In the genomic region with DNA sequence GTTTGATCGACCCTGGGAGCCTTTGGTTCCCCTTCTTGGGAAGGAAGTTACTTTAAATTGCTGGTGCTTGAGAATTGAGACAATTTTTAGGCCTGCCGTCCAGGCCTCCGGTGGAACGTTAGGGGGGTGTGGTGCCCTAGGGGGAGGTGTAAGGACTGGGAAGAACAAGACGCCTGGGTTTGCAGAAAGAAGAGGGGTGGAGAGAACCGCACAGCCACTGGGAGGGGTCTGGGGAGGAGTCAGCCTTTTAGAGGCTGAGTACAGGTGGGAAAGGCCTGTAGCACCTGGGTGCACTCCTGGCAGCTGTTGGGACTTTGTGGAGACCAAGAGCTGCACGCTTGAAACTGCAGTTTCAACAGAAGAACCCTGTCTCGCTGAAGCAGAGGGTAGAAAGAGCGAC, we compare ENCODE assay signal across 12 mouse cellular contexts. TPM values are rescaled to one million over a fixed set of nuclear protein-coding genes. Genes with fewer than 3 reads are reported as not detected.
DNase-seq lines count a peak whose midpoint lies in the region; ATAC-seq lines count a peak whose summit lies in the region.
"Had no signal": no experiment of that assay in that cellular context is flagged by ENCODE, and none has a peak within 500 bp of the region (broad histone marks: within the 10 kb centered on the region; RNA-seq: fewer than 3 reads in every experiment).

No protein-coding gene starts in this region.

- H3K27ac ChIP-seq in heart, embryonic 13.5 days (replicated peaks), result peak overlapping the region; percentile 24; the same call in 1 of the 2 replicates
- H3K27ac ChIP-seq in neural tube, embryonic 11.5 days (ENCODE audit: low read depth, low read length), result peak overlapping the region; percentile 0; the same call in 1 of the 2 replicates
- peak overlapping the region; percentile 73 for H3K27ac ChIP-seq in limb, embryonic 12.5 days
- H3K27ac ChIP-seq in stomach, embryonic 16.5 days (ENCODE audit: low read length), result peak overlapping the region; percentile 76

- no peak for ATAC-seq in heart, embryonic 13.5 days (ENCODE audit: extremely low read depth, insufficient number of reproducible peaks, low FRiP score, low TSS enrichment)
- no peak for ATAC-seq in neural tube, embryonic 11.5 days (ENCODE audit: insufficient read depth, low FRiP score, low TSS enrichment)
- ATAC-seq in limb, embryonic 12.5 days (ENCODE audit: insufficient number of reproducible peaks, insufficient read depth, low FRiP score, low TSS enrichment, low read depth), result no peak
- ATAC-seq in stomach, embryonic 16.5 days (ENCODE audit: insufficient read depth, low FRiP score), result 0 out of 2 replicates have a peak, but pooled peaks have one; percentile 5

- no peaks in the 10 kb centered on the region for H3K27me3 ChIP-seq in heart, embryonic 13.5 days (replicated peaks)
- no peaks in the 10 kb centered on the region for H3K27me3 ChIP-seq in neural tube, embryonic 11.5 days (ENCODE audit: control insufficient read depth, insufficient read depth, low read length)
- no peaks in the 10 kb centered on the region for H3K27me3 ChIP-seq in limb, embryonic 12.5 days
- H3K27me3 ChIP-seq in stomach, embryonic 16.5 days (ENCODE audit: control insufficient read depth, insufficient read depth, low read length), result no peaks in the 10 kb centered on the region

- peaks cover 89% of the 10 kb centered on the region for H3K36me3 ChIP-seq in heart, embryonic 13.5 days
- H3K36me3 ChIP-seq in neural tube, embryonic 11.5 days (ENCODE audit: control insufficient read depth, insufficient read depth, low read length), result peaks cover 40% of the 10 kb centered on the region
- peaks cover 83% of the 10 kb centered on the region for H3K36me3 ChIP-seq in limb, embryonic 12.5 days
- H3K36me3 ChIP-seq in stomach, embryonic 16.5 days (ENCODE audit: control insufficient read depth, insufficient read depth, low read length), result peaks cover 18% of the 10 kb centered on the region; the same call in 1 of the 2 replicates

- H3K4me2 ChIP-seq in heart, embryonic 13.5 days, result no peak overlapping the region
- no peak overlapping the region for H3K4me2 ChIP-seq in neural tube, embryonic 11.5 days (ENCODE audit: low read depth)
- no peak overlapping the region for H3K4me2 ChIP-seq in limb, embryonic 12.5 days
- H3K4me2 ChIP-seq in stomach, embryonic 16.5 days (ENCODE audit: low read depth, low read length), result peak overlapping the region; percentile 47; the same call in 1 of the 2 replicates

- no peaks in the 10 kb centered on the region for H3K9me3 ChIP-seq in heart, embryonic 13.5 days
- no peaks in the 10 kb centered on the region for H3K9me3 ChIP-seq in neural tube, embryonic 11.5 days (ENCODE audit: control insufficient read depth, low read length)
- H3K9me3 ChIP-seq in limb, embryonic 12.5 days, result no peaks in the 10 kb centered on the region
- no peaks in the 10 kb centered on the region for H3K9me3 ChIP-seq in stomach, embryonic 16.5 days (replicated peaks; ENCODE audit: control insufficient read depth, low read length)
- H3K9me3 ChIP-seq: G1E had no signal

- H3K4me3 ChIP-seq in heart, embryonic 13.5 days, result no peak overlapping the region
- H3K4me3 ChIP-seq in neural tube, embryonic 11.5 days (ENCODE audit: low read depth, low read length), result no peak overlapping the region
- no peak overlapping the region for H3K4me3 ChIP-seq in limb, embryonic 12.5 days (replicated peaks)
- H3K4me3 ChIP-seq in stomach, embryonic 16.5 days (replicated peaks; ENCODE audit: low read length), result peak overlapping the region; percentile 24; the same call in 1 of the 2 replicates

- H3K4me1 ChIP-seq in heart, embryonic 13.5 days, result peaks cover 27% of the 10 kb centered on the region
- H3K4me1 ChIP-seq in neural tube, embryonic 11.5 days (ENCODE audit: control insufficient read depth, insufficient read depth, low read length), result no peaks in the 10 kb centered on the region
- H3K4me1 ChIP-seq in limb, embryonic 12.5 days (replicated peaks), result peaks cover 28% of the 10 kb centered on the region
- H3K4me1 ChIP-seq in stomach, embryonic 16.5 days (ENCODE audit: control insufficient read depth, insufficient read depth, low read length), result peaks cover 27% of the 10 kb centered on the region

- intact Hi-C loops in heart, postnatal 25 days (cut with DNase I), result loop anchor here (2.0 to 10.0 kb wide), 2 partner anchors 100 to 220 kb away; a partner anchor contains a TSS

- H3K9ac ChIP-seq in heart, embryonic 13.5 days, result peak overlapping the region; percentile 70
- H3K9ac ChIP-seq in neural tube, embryonic 11.5 days (ENCODE audit: low read length), result no peak overlapping the region
- no peak overlapping the region for H3K9ac ChIP-seq in limb, embryonic 12.5 days (replicated peaks)
- H3K9ac ChIP-seq in stomach, embryonic 16.5 days (ENCODE audit: low read length), result peak overlapping the region; percentile 61

- 42% methylated on average over 9 of the region's 9 CpGs for WGBS in heart, embryonic 13.5 days
- WGBS in neural tube, embryonic 11.5 days, result 45% methylated on average over 9 of the region's 9 CpGs
- 32% methylated on average over 9 of the region's 9 CpGs for WGBS in limb, embryonic 12.5 days
- WGBS in stomach, embryonic 16.5 days, result 34% methylated on average over 9 of the region's 9 CpGs

- DNase-seq in heart, postnatal 25 days (ENCODE audit: low spot score), result no peak
- no peak for DNase-seq in neural tube, embryonic 11.5 days (ENCODE audit: low spot score)
- DNase-seq in neural tube, embryonic 10.5 days (ENCODE audit: extremely low spot score, low spot score), result no peak
- no peak for DNase-seq in ovary, postnatal 14 days (ENCODE audit: low spot score)
- no peak for DNase-seq in right cerebral cortex, adult 2 months (ENCODE audit: low spot score in 2 of 2)

RNA-seq across cellular contexts. Expression of a gene that starts 0.4 kb away (rescaled TPM):
- not detected in 2 replicates for polyA plus RNA-seq in heart, embryonic 13.5 days (2015; fragmentation: Nextera tagmentation; extraction: Ambion mirVana)
- total RNA-seq in heart, postnatal 25 days (2021), result not detected
- not detected in 2 replicates for polyA plus RNA-seq in neural tube, embryonic 11.5 days (2014; fragmentation: Nextera tagmentation; extraction: Ambion mirVana)
- polyA plus RNA-seq in limb, embryonic 12.5 days (2016; fragmentation: Nextera tagmentation; extraction: Ambion mirVana), result 0.68 TPM in 1 of 2 replicates, not detected in the other
- polyA plus RNA-seq in stomach, embryonic 16.5 days (2015; fragmentation: Nextera tagmentation; extraction: Ambion mirVana), result 7.7 and 7.9 TPM in 2 replicates
- total RNA-seq: G1E; layer of hippocampus, postnatal 36 days had no signal
- polyA plus RNA-seq: embryonic facial prominence, embryonic 11.5 days; heart, embryonic 14.5 days had no signal

RNA-seq across cellular contexts. Expression of a gene that starts 7.7 kb away (rescaled TPM):
- polyA plus RNA-seq in heart, embryonic 13.5 days (2015; fragmentation: Nextera tagmentation; extraction: Ambion mirVana), result 51.3 and 52.0 TPM in 2 replicates
- total RNA-seq in heart, postnatal 25 days (2021), result 10 to 100 TPM; 15.2 to 16.5 TPM
- polyA plus RNA-seq in neural tube, embryonic 11.5 days (2014; fragmentation: Nextera tagmentation; extraction: Ambion mirVana), result 26.8 and 30.0 TPM in 2 replicates
- 62.6 and 64.3 TPM in 2 replicates for polyA plus RNA-seq in limb, embryonic 12.5 days (2016; fragmentation: Nextera tagmentation; extraction: Ambion mirVana)
- polyA plus RNA-seq in stomach, embryonic 16.5 days (2015; fragmentation: Nextera tagmentation; extraction: Ambion mirVana), result 67.7 and 68.8 TPM in 2 replicates

RNA-seq across cellular contexts. Expression of a gene that starts 11.2 kb away (rescaled TPM):
- polyA plus RNA-seq in heart, embryonic 13.5 days (2015; fragmentation: Nextera tagmentation; extraction: Ambion mirVana), result 8.8 and 10.5 TPM in 2 replicates
- 1 to 10 TPM; 7.1 to 7.7 TPM for total RNA-seq in heart, postnatal 25 days (2021)
- 5.5 and 6.7 TPM in 2 replicates for polyA plus RNA-seq in neural tube, embryonic 11.5 days (2014; fragmentation: Nextera tagmentation; extraction: Ambion mirVana)
- polyA plus RNA-seq in limb, embryonic 12.5 days (2016; fragmentation: Nextera tagmentation; extraction: Ambion mirVana), result 5.9 and 8.0 TPM in 2 replicates
- 18.9 and 19.6 TPM in 2 replicates for polyA plus RNA-seq in stomach, embryonic 16.5 days (2015; fragmentation: Nextera tagmentation; extraction: Ambion mirVana)

RNA-seq across cellular contexts. Expression of a gene that starts 17.5 kb away (rescaled TPM):
- polyA plus RNA-seq in heart, embryonic 13.5 days (2015; fragmentation: Nextera tagmentation; extraction: Ambion mirVana), result 372 and 373 TPM in 2 replicates
- total RNA-seq in heart, postnatal 25 days (2021), result 100 to 1,000 TPM; 201 to 206 TPM
- 781 and 824 TPM in 2 replicates for polyA plus RNA-seq in neural tube, embryonic 11.5 days (2014; fragmentation: Nextera tagmentation; extraction: Ambion mirVana)
- 569 and 701 TPM in 2 replicates for polyA plus RNA-seq in limb, embryonic 12.5 days (2016; fragmentation: Nextera tagmentation; extraction: Ambion mirVana)
- 454 and 462 TPM in 2 replicates for polyA plus RNA-seq in stomach, embryonic 16.5 days (2015; fragmentation: Nextera tagmentation; extraction: Ambion mirVana)

RNA-seq across cellular contexts. Expression of a gene that starts 22.0 kb away (rescaled TPM):
- 22.1 and 25.6 TPM in 2 replicates for polyA plus RNA-seq in heart, embryonic 13.5 days (2015; fragmentation: Nextera tagmentation; extraction: Ambion mirVana)
- 10 to 100 TPM; 81.8 to 84.9 TPM for total RNA-seq in heart, postnatal 25 days (2021)
- polyA plus RNA-seq in neural tube, embryonic 11.5 days (2014; fragmentation: Nextera tagmentation; extraction: Ambion mirVana), result 36.4 and 40.3 TPM in 2 replicates
- 56.0 and 63.9 TPM in 2 replicates for polyA plus RNA-seq in limb, embryonic 12.5 days (2016; fragmentation: Nextera tagmentation; extraction: Ambion mirVana)
- 20.9 and 22.1 TPM in 2 replicates for polyA plus RNA-seq in stomach, embryonic 16.5 days (2015; fragmentation: Nextera tagmentation; extraction: Ambion mirVana)

Comparison
In these comparisons a context has a peak if more than half of its experiments do, and no peak if none do; other contexts are left out.
1. H3K27ac ChIP-seq: peak in every context shown above with its lines; median percentile 76 in stomach, embryonic 16.5 days; 73 in limb, embryonic 12.5 days; 24 in heart, embryonic 13.5 days; 0 in neural tube, embryonic 11.5 days.
2. H3K9ac ChIP-seq: peak in heart, embryonic 13.5 days (single experiment) and stomach, embryonic 16.5 days (single experiment); none in neural tube, embryonic 11.5 days (single experiment) and limb, embryonic 12.5 days (single experiment).